Mouse (Mus musculus) liver, embryonic 14.5 days (tissue): ENCODE measurements around the gene Elp5.

Experiments
- CTCF ChIP-seq: IDR thresholded peaks from 2 replicates; pipeline ENCODE4 v1.5.1; 2016; ENCODE audit warnings: antibody characterized with exemption, low read depth, control low read depth
- EP300 ChIP-seq: IDR thresholded peaks from 2 replicates; pipeline ENCODE4 v1.6.1; 2016; ENCODE audit warnings: antibody characterized with exemption, low read depth

DNA sequence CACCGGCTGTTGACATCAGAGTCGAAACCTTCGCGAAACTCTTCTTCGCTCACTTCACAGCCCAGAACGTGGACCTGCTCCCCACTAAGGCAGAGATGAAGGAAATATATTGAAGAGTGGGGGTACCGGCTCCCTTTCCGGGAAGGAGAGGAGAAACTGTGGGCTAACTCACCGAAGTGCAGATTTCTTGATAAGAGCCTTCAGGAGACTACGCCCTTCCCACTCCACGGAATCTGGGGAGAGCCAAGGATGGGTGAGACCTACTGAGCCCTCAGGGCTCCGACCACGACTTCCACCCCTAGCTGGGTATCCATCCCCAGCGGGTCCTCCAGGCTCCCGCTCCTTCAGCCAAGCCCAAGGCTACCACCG lies 2.5 kb downstream of the Elp5 start:
- TF ChIP-seq CTCF (no peak), EP300 (no peak)
